Mouse (Mus musculus) midbrain, embryonic 14.5 days (tissue): ENCODE results near the gene Iqck. TPM values are rescaled to one million over a fixed set of nuclear protein-coding genes. Genes with fewer than 3 reads are reported as not detected.

Source experiments
- ATAC-seq: fragments of 200-750 bp; cut with Nextera tagmentation; 2 replicates; pipeline ENCODE4 v1.8.0; 2017; ENCODE audit warnings: moderate number of reproducible peaks, moderate library complexity; ENCODE audit not compliant: low FRiP score, low TSS enrichment
- DNase-seq: peaks from one replicate; pipeline ENCODE4 v3.0.0-alpha.2; 2015
- H3K27ac ChIP-seq: fragments of 300-500 bp; sonication (generic); replicated peaks from 2 replicates; pipeline ENCODE4 v1.5.1; 2014; ENCODE audit warnings: mild to moderate bottlenecking, low read depth, low read length, moderate library complexity
- H3K27me3 ChIP-seq: fragments of 300-500 bp; sonication (generic); 2 replicates; pipeline ENCODE4 v1.6.1; 2014; ENCODE audit warnings: low read length, control low read depth, mixed read lengths; ENCODE audit not compliant: control insufficient read depth, insufficient read depth
- H3K36me3 ChIP-seq: fragments of 300-500 bp; sonication (generic); 2 replicates; pipeline ENCODE4 v1.6.1; 2014; ENCODE audit warnings: low read length, control low read depth; ENCODE audit not compliant: control insufficient read depth, insufficient read depth
- H3K4me1 ChIP-seq: fragments of 300-500 bp; sonication (generic); 2 replicates; pipeline ENCODE4 v1.6.1; 2014; ENCODE audit warnings: mild to moderate bottlenecking, antibody characterized with exemption, low read length, control low read depth; ENCODE audit not compliant: control insufficient read depth, insufficient read depth
- H3K4me2 ChIP-seq: fragments of 300-500 bp; sonication (generic); 2 replicates; pipeline ENCODE4 v1.6.1; 2014; ENCODE audit warnings: mild to moderate bottlenecking, low read length, moderate library complexity
- H3K4me3 ChIP-seq: fragments of 300-500 bp; sonication (generic); replicated peaks from 2 replicates; pipeline ENCODE4 v1.5.1; 2014; ENCODE audit warnings: low read depth, low read length
- H3K9ac ChIP-seq: fragments of 300-500 bp; sonication (generic); replicated peaks from 2 replicates; pipeline ENCODE4 v1.6.1; 2014; ENCODE audit warnings: mild to moderate bottlenecking, low read length, moderate library complexity
- H3K9me3 ChIP-seq: fragments of 300-500 bp; sonication (generic); 2 replicates; pipeline ENCODE4 v1.6.1; 2016; ENCODE audit warnings: low read length, control low read depth, mixed read lengths; ENCODE audit not compliant: control insufficient read depth
- WGBS: fragments of 180-500 bp; shearing (Covaris S2); extraction: QIAGEN DNeasy Blood & Tissue Kit; methylation state at CpG from one replicate; pipeline ENCODE4 v1.1.7; 2014; 5-methylcytosine and 5-hydroxymethylcytosine counted together
- polyA plus RNA-seq: library from polyadenylated mRNA; unstranded; fragments of >200 nt; fragmentation: Nextera tagmentation; extraction: Ambion mirVana; gene quantifications from 2 replicates; pipeline ENCODE4 v1.2.1, GENCODE M21; 2014

Iqck gene
- 3.8 and 3.9 TPM in 2 replicates for polyA plus RNA-seq

DNA sequence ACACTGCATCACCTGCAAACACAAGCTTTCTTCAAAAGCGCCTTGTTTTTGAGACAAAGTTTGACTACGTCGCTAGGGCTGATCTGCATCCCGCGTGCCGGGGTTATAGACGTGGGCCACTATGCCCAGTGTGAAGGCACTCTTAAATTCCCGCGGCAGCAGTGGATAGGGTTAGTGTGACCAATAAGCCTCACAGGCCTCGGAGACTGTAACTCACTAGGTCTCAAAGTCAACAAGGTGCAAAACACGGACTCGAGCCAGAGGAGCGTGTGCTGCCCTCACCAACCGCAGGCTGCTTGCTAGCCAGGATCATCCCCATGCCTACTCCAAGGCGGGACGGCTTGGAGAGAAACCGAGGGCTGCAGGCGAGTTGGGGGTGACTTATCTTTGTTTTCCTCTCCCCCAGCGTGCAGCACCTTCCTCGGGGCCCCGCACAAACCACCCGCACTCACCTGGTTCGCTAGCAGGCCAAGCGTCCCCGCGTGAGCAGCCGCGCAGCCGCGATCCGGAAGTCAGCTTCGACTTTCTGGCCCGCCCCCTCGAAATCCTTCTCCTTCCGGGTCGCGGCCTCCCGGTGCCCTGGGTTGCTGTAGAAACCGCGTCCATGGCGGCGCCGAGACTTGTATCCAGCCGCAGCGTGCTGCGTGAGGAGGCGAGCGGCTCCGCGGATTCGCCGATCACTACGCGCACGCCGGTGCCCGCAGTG is at the start of gene Iqck:
TSS of gene Iqck (plus strand) at position 582 of the 706 bp plus-strand sequence.
- H3K9me3 ChIP-seq, result no peaks in the 10 kb centered on the region
- peak within 1 kb of the TSS; percentile 86 for H3K4me3 ChIP-seq
- ATAC-seq (peak; percentile 95), DNase-seq (peak; percentile 97)
- no peaks in the 10 kb centered on the region for H3K27me3 ChIP-seq
- peak within 1 kb of the TSS; percentile 89 for H3K4me2 ChIP-seq
- peaks cover 28% of the 10 kb centered on the region for H3K36me3 ChIP-seq
- peak within 1 kb of the TSS; percentile 65 for H3K9ac ChIP-seq
- peaks cover 12% of the 10 kb centered on the region for H3K4me1 ChIP-seq
- H3K27ac ChIP-seq, result peak within 1 kb of the TSS; percentile 80
- WGBS, result under 1% methylated on average over 57 of the region's 57 CpGs

DNA sequence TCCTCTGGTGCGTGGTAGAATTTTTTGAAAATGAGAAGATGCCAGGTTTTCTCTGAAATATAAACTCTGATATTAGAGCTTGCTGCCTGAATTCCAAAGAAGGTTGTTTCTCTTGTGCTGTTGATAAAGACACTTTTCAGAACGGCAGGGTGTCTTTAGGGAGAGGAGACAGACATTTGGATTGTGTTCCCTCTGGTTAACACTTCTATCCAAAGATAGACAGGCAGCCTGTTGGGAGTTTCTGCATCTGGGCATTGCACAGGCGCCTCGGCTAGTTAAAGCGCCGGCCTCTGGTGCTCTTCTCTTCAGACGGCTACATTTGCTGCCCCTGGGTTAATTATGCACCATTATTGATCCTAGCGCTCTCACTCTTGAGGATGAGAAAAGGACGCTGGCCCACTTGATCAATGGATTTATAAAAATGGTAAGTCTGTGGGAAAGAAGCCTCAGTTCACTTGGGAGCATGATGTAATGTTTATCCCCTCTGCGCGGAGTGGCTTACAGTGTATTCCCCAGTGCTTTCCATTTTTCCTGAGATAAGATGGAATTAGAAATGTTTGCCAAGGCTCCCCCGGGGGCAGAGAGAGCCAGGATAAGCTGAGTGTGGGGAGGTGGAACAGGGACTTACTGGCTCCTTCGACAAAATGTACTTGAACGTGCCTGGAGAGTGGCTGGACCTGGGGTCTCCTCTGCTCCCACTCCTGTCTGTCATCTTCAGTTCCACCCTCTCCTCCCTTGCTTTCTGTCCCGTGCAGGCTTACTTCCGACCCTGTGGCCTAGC is 48.7 kb upstream of the Iqck start:
- WGBS, result 51% methylated on average over 16 of the region's 16 CpGs
- Histone ChIP-seq H3K4me1 (peaks cover 4% of the 10 kb centered on the region; the same call in 1 of the 2 replicates), H3K9ac (peak overlapping the region; percentile 20; the same call in 1 of the 2 replicates), H3K9me3 (no peaks in the 10 kb centered on the region), H3K27me3 (no peaks in the 10 kb centered on the region), H3K4me3 (no peak overlapping the region), H3K27ac (peak overlapping the region; percentile 57; the same call in 1 of the 2 replicates), H3K4me2 (no peak overlapping the region), H3K36me3 (peaks cover 64% of the 10 kb centered on the region)
- peak; percentile 54 for DNase-seq
- ATAC-seq, result no peak

DNA sequence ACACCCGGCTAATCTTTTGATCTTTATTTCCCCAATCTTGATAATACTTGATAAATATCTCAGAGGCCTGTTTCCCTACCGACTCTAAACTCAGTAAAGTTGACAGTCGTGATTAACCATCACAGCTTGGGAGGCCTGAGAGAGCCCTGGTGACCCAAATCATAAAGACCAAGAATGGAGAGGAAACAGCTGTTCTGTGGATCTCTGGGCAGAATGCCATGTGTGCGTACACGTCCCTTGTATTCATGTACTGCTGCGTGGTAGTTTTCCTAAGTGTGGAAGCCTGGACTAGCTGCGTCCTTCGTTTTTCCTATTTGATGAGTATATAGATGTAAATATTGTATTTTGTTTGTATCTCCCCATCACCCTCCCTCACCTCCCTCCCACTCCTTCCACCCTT is 47.7 kb upstream of the Iqck start:
- H3K36me3 ChIP-seq, result peaks cover 58% of the 10 kb centered on the region
- no peak overlapping the region for H3K4me3 ChIP-seq
- H3K27me3 ChIP-seq, result no peaks in the 10 kb centered on the region
- 88% methylated on average over 8 of the region's 8 CpGs for WGBS
- H3K4me2 ChIP-seq, result no peak overlapping the region
- no peak for DNase-seq
- H3K4me1 ChIP-seq, result peaks cover 4% of the 10 kb centered on the region; the same call in 1 of the 2 replicates
- no peak overlapping the region for H3K9ac ChIP-seq
- H3K27ac ChIP-seq, result no peak overlapping the region
- no peaks in the 10 kb centered on the region for H3K9me3 ChIP-seq
- no peak for ATAC-seq

DNA sequence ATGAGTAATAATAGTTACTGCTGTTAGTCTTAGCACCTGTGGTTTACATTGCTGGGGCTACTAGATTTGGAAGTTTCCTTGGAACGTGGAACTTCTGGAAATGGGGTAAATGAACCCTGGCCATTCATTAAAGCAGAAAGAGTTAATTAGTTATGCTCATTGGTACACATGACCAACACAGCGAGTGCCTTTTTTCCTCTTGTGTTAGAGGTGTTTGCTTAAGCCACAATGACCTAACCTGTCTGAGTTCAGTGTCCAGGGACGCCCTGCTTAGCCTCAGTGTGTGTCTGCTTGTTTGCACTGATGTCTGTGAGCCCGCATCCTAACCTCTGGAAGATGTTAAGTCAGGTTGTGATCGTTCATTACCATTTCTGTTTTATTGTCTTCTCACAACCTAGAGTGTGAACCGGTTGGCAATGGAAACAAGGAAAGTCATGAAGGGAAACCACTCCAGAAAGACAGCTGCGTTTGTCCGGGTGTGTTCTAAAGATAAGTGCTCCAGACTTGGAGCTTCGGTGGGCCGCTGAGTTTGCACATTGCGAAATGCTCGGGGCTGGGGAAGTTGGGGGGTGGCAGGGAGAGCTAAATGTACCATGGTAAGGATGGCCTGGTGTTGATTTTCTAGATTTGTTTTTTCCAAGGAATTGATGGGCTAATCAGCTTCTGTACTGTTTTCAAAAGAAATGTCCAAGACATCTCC is 44.0 kb upstream of the Iqck start:
- whole genome bisulfite sequencing, result 85% methylated on average over 12 of the region's 12 CpGs
- Histone ChIP-seq H3K4me3 (no peak overlapping the region), H3K4me1 (peaks cover 4% of the 10 kb centered on the region; the same call in 1 of the 2 replicates), H3K27ac (no peak overlapping the region), H3K9me3 (no peaks in the 10 kb centered on the region), H3K27me3 (no peaks in the 10 kb centered on the region), H3K4me2 (no peak overlapping the region), H3K9ac (no peak overlapping the region), H3K36me3 (peaks cover 57% of the 10 kb centered on the region)
- DNase-seq (no peak), ATAC-seq (no peak)

DNA sequence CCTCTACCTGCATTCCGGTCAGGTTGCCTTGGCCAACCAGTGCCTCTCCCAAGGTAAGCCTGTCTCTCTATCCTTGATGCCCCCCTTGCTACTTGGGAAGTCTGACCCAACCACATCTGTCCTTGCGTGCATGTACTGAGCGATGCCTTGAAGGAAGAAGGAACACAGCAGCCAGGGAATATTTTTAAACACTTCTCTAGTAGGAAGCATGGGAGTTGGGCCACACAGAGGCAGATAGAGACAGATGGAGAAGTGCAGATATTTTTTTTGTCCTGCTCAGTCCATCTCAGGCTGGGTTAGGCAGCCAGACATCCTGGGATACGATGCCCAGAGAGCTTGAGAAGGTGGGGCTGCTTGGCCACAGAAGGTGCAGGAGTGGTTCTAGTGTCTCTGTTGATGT is 42.0 kb upstream of the Iqck start:
- no peaks in the 10 kb centered on the region for H3K9me3 ChIP-seq

DNA sequence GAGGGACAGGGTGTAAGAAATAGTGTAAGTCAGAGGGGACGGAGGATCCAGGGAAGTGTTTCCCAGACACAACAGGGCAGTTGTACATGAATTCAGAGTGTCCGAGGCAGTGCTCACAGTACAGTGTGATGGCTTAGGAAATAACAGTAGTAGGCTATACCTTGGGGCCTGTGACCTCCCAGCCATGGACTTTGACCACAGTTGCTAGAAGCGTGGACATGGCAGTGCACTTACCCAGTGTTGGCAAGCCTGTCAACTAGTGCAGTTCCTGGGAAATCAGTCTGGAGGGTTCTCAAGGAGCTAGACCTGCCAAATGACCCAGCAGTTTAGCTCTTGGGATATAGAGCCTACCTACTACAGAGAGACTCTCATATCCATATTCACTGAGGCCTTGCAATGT is 39.3 kb upstream of the Iqck start:
- H3K9me3 ChIP-seq, result no peaks in the 10 kb centered on the region
- no peaks in the 10 kb centered on the region for H3K4me1 ChIP-seq
- H3K27me3 ChIP-seq, result no peaks in the 10 kb centered on the region
- ATAC-seq (no peak), DNase-seq (no peak)
- H3K9ac ChIP-seq, result no peak overlapping the region
- 92% methylated on average over 3 of the region's 3 CpGs for WGBS
- H3K36me3 ChIP-seq, result peaks cover 59% of the 10 kb centered on the region
- no peak overlapping the region for H3K4me3 ChIP-seq
- no peak overlapping the region for H3K27ac ChIP-seq
- H3K4me2 ChIP-seq, result no peak overlapping the region

More for the DNA sequence above, 42.0 kb upstream of the Iqck start:
- WGBS, result 96% methylated on average over 4 of the region's 4 CpGs
- DNase-seq, result no peak
- Histone ChIP-seq H3K4me2 (no peak overlapping the region), H3K4me3 (no peak overlapping the region), H3K27ac (no peak overlapping the region), H3K27me3 (no peaks in the 10 kb centered on the region), H3K9ac (no peak overlapping the region), H3K4me1 (no peaks in the 10 kb centered on the region), H3K36me3 (peaks cover 69% of the 10 kb centered on the region)
- ATAC-seq, result no peak

DNA sequence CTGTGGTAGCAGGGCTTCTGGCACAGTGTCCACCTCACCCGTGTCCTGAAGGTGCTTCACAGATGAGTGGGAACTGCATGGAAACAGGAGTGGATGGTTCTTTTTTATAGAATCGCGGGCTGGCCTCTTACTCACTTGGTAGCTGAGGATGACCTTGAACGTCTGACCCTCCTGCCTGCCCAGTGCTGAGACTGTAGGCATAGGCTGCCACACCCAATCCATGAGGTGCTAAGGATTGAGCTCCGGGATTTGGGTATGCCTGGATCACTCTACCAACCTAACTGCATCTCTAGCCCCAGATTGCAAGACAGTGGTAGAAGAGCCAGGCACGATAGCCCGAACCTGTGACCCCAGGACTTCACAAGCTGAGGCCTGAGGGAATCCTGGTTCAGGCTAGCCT is 37.8 kb upstream of the Iqck start:
- H3K4me3 ChIP-seq, result no peak overlapping the region
- no peaks in the 10 kb centered on the region for H3K9me3 ChIP-seq
- no peak overlapping the region for H3K9ac ChIP-seq
- H3K4me2 ChIP-seq, result no peak overlapping the region
- H3K27me3 ChIP-seq, result no peaks in the 10 kb centered on the region
- ATAC-seq (no peak), DNase-seq (no peak)
- peaks cover 51% of the 10 kb centered on the region for H3K36me3 ChIP-seq
- no peaks in the 10 kb centered on the region for H3K4me1 ChIP-seq
- 91% methylated on average over 7 of the region's 7 CpGs for WGBS
- H3K27ac ChIP-seq, result no peak overlapping the region

DNA sequence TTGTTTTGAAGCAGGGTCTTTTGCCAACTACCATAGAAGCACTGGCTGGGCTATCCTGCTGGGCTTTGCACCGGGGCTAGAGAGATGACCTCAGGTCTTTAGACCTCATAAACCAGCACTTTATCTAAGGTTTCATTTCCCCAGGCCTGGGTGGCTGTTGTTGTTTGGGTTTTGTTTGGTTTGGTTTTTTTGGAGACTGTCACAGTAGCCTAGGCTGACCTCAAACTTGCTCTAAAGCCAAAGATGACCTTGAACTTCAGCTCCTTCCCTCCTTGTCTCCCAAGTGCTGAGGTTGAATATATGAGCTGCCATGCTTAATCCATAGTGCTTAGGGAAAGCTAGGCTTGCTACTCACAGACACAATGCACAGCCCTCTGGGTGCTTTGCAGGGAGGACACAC is 35.9 kb upstream of the Iqck start:
- DNase-seq (no peak), ATAC-seq (no peak)
- Histone ChIP-seq H3K4me3 (no peak overlapping the region), H3K27ac (no peak overlapping the region), H3K4me1 (no peaks in the 10 kb centered on the region), H3K36me3 (peaks cover 42% of the 10 kb centered on the region), H3K4me2 (no peak overlapping the region), H3K9ac (no peak overlapping the region), H3K9me3 (no peaks in the 10 kb centered on the region), H3K27me3 (no peaks in the 10 kb centered on the region)
- 89% methylated on average over 1 of the region's 1 CpGs for WGBS
